Mouse (Mus musculus): ENCODE measurements at regions not wholly inside any gene's neighbourhood (a gene's known extent, or its start where the extent isn't known, plus 50 kb on each side); places are given as distances from the start of the nearest gene placed in this dataset.

DNA sequence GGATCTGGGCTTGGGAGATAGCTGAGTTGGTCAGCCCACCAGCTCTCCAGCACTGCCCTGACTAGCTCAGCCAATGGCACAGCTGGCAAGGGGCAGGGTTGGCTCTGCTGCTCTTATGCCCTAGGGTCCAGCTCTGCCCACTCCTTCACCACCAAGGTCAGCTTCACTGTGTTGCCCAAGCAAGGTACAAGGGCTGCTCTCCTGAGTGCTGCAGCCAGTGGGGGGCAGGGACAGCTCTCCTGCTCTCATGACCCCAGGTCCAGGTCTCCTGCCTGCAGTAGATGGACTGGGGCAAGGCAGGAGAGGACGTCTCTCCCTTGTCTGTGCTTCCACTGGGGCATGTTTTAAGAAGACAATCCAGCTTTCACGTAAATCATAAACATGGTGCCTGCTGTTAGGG is 80.4 kb upstream of the Spaca7 start:
- H3K36me3 ChIP-seq (ENCODE audit: control insufficient read depth, insufficient read depth, low read length, poor library complexity, severe bottlenecking), result no peaks in the 10 kb centered on the region
- DNase-seq (ENCODE audit: low read depth, low spot score), result no peak

DNA sequence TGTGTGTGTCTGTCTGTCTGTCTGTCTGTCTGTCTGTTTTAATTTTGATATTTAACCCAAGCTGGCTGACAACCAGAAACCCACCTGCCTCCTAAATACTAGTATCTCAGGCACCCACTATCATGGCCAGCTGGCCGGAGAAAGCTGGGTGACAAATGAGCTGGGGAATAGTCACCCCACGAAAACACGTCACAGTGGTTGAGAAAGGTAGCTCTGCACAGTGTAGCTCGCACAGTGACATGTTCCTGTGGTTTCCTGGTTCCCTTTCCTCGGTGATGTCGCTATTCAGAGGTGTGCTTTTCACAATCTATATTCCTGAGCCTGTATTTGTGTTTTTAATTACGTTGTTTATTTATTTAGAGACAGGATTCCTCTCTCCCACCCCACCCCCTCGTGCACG is 78.3 kb upstream of the Spaca7 start:
- DNase-seq (ENCODE audit: low read depth, low spot score), result no peak
- Histone ChIP-seq H3K36me3 (ENCODE audit: control insufficient read depth, insufficient read depth, low read length, poor library complexity, severe bottlenecking) (no peaks in the 10 kb centered on the region), H3K27me3 (ENCODE audit: control insufficient read depth, insufficient read depth, low read length, poor library complexity, severe bottlenecking) (no peaks in the 10 kb centered on the region)

More for the DNA sequence above, 80.4 kb upstream of the Spaca7 start:
- no peaks in the 10 kb centered on the region for H3K27me3 ChIP-seq (ENCODE audit: control insufficient read depth, insufficient read depth, low read length, poor library complexity, severe bottlenecking)

DNA sequence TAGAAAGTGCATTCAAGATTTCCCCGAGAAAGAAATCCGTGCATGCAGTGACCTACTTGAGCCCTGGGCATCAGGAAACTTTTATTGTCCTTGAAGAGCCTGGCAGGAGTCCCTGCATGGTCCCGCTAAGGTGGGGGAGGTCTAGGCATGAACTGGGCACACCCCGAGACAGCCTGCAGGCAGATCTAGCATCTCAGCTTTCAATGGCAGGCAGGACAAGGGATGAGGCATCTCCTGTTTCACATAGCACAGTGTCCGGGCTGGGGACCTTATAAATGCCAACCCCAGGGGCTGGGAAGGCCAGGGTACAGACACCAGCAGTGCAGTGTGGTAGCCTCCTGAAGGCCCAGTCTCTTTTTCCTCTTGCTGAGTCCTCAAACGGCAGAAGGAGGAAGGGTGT is 75.4 kb upstream of the Spaca7 start:
- no peaks in the 10 kb centered on the region for H3K27me3 ChIP-seq (ENCODE audit: control insufficient read depth, insufficient read depth, low read length, poor library complexity, severe bottlenecking)
- no peak for DNase-seq (ENCODE audit: low read depth, low spot score)
- H3K36me3 ChIP-seq (ENCODE audit: control insufficient read depth, insufficient read depth, low read length, poor library complexity, severe bottlenecking), result no peaks in the 10 kb centered on the region

DNA sequence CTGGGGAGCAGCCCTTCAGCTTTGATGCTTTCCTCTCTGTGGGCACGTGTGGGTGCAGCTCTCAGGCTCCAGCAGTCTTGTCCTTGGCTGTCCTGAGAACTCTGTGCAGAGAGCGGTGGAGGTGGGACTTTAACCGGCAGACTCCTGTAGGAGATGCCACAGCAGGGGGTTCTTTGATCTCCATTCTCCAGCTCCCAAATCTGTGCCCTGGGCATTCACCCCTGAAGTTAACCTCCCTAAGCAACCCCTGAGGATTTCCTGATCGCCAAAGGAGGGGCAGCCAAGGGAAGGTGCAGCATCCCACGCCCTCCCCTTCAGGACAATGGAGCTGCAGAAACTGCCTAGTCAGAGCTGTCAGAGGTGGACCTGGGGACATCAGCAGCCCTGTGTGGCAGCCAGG is 73.2 kb upstream of the Spaca7 start:
- no peaks in the 10 kb centered on the region for H3K27me3 ChIP-seq (ENCODE audit: control insufficient read depth, insufficient read depth, low read length, poor library complexity, severe bottlenecking)
- DNase-seq (ENCODE audit: low read depth, low spot score), result no peak
- no peaks in the 10 kb centered on the region for H3K36me3 ChIP-seq (ENCODE audit: control insufficient read depth, insufficient read depth, low read length, poor library complexity, severe bottlenecking)

DNA sequence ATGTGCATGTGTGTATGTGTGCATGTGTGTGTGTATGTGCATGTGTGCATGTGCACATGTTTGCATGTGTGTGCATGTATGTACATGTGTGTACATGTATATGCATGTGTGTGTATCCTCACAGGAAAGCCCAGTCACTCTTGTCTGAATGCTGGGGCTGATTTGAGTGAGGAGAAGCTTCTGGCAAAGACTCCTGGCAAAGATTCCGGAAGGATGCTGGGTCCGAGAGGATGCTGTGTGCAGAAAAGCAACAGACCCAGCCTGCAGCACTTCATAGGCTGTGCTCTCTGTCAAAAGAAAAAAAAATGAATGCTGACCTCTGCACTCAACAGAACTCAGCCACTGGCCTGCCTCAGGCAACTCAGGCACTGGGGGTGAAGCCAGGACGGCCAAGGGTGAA is 72.5 kb upstream of the Spaca7 start:
- DNase-seq (ENCODE audit: low read depth, low spot score), result no peak
- no peaks in the 10 kb centered on the region for H3K27me3 ChIP-seq (ENCODE audit: control insufficient read depth, insufficient read depth, low read length, poor library complexity, severe bottlenecking)

DNA sequence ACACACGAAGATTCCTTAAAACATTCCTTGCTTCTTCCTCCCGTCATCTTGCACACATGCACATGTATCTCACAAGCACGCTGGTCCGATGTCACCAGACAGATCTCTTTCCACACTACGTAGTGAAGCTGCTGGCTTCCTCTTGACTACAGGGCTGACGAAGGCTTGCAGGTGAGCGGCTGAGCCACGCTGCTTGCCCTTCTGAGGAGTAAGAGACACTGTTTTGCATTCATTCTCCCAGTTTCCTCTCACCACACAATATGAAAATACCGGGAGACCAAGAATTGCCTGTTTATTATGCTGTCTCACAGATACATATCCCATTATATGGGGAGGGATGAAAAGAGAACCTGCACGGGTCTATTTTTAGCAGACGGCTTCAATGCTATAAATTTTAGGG is 71.0 kb upstream of the Spaca7 start:
- no peaks in the 10 kb centered on the region for H3K27me3 ChIP-seq (ENCODE audit: control insufficient read depth, insufficient read depth, low read length, poor library complexity, severe bottlenecking)
- no peaks in the 10 kb centered on the region for H3K36me3 ChIP-seq (ENCODE audit: control insufficient read depth, insufficient read depth, low read length, poor library complexity, severe bottlenecking)

More for the DNA sequence above, 72.5 kb upstream of the Spaca7 start:
- no peaks in the 10 kb centered on the region for H3K36me3 ChIP-seq (ENCODE audit: control insufficient read depth, insufficient read depth, low read length, poor library complexity, severe bottlenecking)

DNA sequence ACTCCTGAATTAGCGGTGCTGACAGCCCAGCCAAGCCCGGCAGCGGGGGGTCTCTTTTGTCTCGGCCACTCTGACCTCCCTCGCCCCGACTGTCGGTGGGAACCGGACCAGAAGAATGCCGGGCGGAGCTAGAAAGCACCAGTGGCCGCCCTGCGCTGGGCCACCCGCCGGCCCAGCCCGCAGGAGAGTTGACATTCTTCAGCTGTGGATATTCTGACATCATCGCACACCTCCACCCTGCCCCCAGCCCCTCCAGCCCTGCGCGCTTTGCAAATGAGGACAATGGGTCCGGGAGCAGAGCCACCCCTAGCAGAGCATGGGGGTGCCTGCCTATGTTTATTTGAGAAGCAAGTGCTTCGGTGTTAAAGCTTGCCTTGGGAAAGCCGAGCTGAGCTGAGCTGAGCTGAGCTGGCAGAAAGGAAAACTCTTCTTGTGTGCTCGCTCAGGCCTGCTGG is 70.5 kb upstream of the Spaca7 start:
- Histone ChIP-seq H3K27me3 (ENCODE audit: control insufficient read depth, insufficient read depth, low read length, poor library complexity, severe bottlenecking) (no peaks in the 10 kb centered on the region), H3K36me3 (ENCODE audit: control insufficient read depth, insufficient read depth, low read length, poor library complexity, severe bottlenecking) (no peaks in the 10 kb centered on the region)
- DNase-seq (ENCODE audit: low read depth, low spot score), result no peak

More for the DNA sequence above, 71.0 kb upstream of the Spaca7 start:
- DNase-seq (ENCODE audit: low read depth, low spot score), result no peak

DNA sequence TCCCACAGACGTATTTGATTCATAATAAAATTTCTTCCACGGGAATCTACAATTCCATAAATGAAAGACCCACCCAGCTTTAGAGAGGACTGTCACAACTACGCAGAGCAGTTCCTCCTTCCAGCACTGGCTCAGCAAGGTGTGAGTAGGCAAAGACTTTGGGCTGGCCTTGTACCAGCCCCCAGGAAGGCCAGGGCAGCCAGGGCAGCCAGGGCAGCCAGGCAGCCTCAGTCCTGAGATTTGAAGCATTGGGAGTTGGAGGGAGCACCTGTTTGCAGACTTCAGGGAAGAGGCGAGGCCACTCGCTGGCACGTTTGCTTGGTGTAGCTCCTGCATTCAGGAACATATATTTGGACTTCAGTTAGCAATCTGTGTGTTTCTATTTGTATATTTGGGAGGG is 70.0 kb upstream of the Spaca7 start:
- DNase-seq (ENCODE audit: low read depth, low spot score), result no peak
- Histone ChIP-seq H3K27me3 (ENCODE audit: control insufficient read depth, insufficient read depth, low read length, poor library complexity, severe bottlenecking) (no peaks in the 10 kb centered on the region), H3K36me3 (ENCODE audit: control insufficient read depth, insufficient read depth, low read length, poor library complexity, severe bottlenecking) (no peaks in the 10 kb centered on the region)

DNA sequence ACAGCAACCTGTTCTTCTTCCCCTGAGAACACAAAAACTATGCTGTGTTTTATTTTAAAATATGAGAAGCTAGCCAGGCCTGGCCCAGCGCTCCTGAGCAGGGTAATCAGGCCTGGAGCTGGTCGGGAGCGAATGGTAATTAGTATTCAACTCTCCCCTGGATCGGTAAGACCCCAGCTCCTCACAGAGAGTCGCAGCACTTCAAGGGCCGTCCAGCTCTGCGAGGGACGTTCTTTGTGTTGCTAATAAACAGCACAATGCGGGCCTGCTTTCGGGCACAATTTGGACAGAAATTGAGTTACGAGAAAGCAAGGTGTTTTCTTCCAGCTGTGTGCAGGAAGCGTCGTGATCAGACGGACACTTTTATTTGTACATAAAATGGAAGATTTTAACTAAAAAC is 69.5 kb upstream of the Spaca7 start:
- Histone ChIP-seq H3K36me3 (ENCODE audit: control insufficient read depth, insufficient read depth, low read length, poor library complexity, severe bottlenecking) (no peaks in the 10 kb centered on the region), H3K27me3 (ENCODE audit: control insufficient read depth, insufficient read depth, low read length, poor library complexity, severe bottlenecking) (no peaks in the 10 kb centered on the region)
- DNase-seq (ENCODE audit: low read depth, low spot score), result no peak

DNA sequence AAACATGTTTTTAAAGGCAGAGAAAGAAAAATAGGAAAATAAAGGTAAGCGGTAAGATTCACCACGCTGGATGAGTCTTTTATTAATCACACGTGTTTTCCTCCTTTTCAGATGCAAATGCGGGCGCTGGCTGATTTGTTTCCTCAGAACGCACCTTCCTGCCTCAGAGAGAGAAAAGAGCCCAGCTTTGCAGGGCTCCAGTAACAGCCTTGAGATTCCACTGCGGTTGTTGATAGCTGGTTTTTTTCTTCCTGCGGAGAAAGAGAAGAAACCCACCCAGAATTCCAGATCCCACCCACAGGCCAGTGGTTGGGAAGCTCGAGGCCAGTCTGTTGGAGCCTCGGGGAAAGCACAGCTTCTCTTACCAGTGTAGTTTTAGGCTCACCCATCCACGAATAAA is 68.6 kb upstream of the Spaca7 start:
- DNase-seq (ENCODE audit: low read depth, low spot score), result no peak
- no peaks in the 10 kb centered on the region for H3K27me3 ChIP-seq (ENCODE audit: control insufficient read depth, insufficient read depth, low read length, poor library complexity, severe bottlenecking)
- H3K36me3 ChIP-seq (ENCODE audit: control insufficient read depth, insufficient read depth, low read length, poor library complexity, severe bottlenecking), result no peaks in the 10 kb centered on the region

DNA sequence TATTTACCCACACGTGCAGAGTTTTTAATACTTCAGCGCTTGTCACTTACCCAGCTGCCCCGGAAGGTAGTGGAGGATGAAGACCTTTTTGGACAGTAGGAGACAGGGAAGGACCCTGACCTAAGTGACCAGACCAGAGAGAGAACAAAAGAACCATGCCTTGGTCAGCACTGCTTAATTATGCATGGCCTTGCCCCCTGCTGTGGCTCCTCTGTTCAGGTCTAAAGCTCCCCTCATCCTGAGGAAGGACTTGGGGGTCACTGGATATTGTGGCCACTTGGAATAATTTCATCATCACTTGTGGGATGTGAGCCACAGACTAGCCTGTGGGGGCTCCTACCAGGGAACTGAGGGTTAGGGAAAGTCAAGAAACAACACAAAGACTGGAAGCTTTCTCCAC is 68.1 kb upstream of the Spaca7 start:
- no peak for DNase-seq (ENCODE audit: low read depth, low spot score)
- Histone ChIP-seq H3K27me3 (ENCODE audit: control insufficient read depth, insufficient read depth, low read length, poor library complexity, severe bottlenecking) (no peaks in the 10 kb centered on the region), H3K36me3 (ENCODE audit: control insufficient read depth, insufficient read depth, low read length, poor library complexity, severe bottlenecking) (no peaks in the 10 kb centered on the region)

DNA sequence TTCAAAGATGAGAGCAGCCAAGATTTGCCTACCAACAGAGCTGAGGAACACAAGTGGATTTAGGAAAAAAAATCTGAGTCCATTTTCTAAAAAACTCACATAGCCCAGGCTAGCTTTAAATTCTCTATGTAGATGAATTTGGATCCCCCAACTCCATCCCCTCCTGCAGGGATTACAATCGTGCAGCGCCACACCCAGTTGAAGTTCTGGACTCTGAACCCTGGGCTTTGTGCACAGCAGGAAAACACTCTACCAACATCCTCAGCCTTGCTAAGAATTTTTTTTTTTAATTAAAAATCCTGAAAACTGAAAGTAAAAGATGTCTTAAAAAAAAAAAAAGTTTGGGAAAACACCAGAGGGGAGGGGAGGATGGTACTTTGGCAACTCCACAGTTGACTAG is 62.6 kb upstream of the Spaca7 start:
- Histone ChIP-seq H3K36me3 (ENCODE audit: control insufficient read depth, insufficient read depth, low read length, poor library complexity, severe bottlenecking) (no peaks in the 10 kb centered on the region), H3K27me3 (ENCODE audit: control insufficient read depth, insufficient read depth, low read length, poor library complexity, severe bottlenecking) (no peaks in the 10 kb centered on the region)
- no peak for DNase-seq (ENCODE audit: low read depth, low spot score)

DNA sequence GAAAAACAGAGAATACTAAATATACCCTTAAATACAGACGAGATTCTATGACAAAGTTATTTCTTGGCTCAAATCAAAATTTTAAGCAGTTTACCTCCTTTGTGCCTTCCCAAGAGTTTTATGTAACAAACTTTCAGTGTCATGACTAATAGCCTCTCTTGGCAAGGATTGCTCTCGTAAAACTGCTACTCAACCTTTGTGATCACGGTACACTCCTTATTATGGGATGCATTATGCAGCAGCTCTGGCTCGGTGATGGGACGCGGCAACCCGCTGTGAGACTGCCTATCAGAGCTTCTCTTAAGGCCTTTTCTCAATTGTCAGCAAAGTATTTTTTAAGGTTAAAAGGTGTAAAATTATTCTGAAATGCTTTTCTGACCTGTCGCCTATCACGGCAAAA is 59.8 kb upstream of the Spaca7 start:
- Histone ChIP-seq H3K27me3 (ENCODE audit: control insufficient read depth, insufficient read depth, low read length, poor library complexity, severe bottlenecking) (no peaks in the 10 kb centered on the region), H3K36me3 (ENCODE audit: control insufficient read depth, insufficient read depth, low read length, poor library complexity, severe bottlenecking) (no peaks in the 10 kb centered on the region)
- DNase-seq (ENCODE audit: low read depth, low spot score), result no peak

DNA sequence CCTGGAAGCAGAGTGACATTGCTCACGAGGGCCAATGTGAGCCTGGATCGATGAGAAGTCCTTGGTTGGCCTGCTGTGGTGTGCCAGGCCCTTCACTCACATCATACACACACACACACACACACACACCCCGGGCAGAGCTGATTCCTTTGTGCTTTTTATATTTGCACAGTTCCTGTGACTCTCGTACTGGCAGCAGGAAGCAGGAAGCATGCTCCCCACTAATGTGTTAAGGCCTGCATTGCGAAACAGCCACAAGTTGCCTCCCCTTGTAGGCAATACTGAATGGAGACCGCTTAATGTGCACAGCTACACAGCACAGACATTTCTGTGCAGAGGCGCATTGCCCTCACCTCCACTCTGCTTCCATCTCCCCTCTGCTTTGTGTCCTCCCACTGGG is 58.7 kb upstream of the Spaca7 start:
- DNase-seq (ENCODE audit: low read depth, low spot score), result no peak
- Histone ChIP-seq H3K27me3 (ENCODE audit: control insufficient read depth, insufficient read depth, low read length, poor library complexity, severe bottlenecking) (no peaks in the 10 kb centered on the region), H3K36me3 (ENCODE audit: control insufficient read depth, insufficient read depth, low read length, poor library complexity, severe bottlenecking) (no peaks in the 10 kb centered on the region)

DNA sequence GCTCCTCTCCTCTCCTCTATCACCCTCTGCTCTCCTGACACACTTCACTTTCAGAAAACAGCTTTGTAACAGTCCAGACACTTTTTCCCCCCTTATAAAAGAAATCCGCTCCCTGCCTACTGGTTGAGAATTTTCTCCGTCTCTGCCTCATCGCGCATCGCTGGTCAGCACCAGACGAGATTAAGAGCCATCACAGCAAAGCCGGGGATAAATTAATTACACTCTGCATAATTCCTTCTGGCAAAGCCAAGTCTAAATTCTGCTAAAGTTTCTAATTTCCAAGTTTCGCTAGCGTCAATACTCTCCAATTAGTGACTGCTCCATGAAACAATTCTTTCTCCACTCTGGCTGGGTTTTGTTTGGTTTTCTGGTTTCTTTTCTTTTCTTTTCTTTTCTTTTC is 51.2 kb upstream of the Spaca7 start:
- Histone ChIP-seq H3K27me3 (ENCODE audit: control insufficient read depth, insufficient read depth, low read length, poor library complexity, severe bottlenecking) (no peaks in the 10 kb centered on the region), H3K36me3 (ENCODE audit: control insufficient read depth, insufficient read depth, low read length, poor library complexity, severe bottlenecking) (no peaks in the 10 kb centered on the region)
- no peak for DNase-seq (ENCODE audit: low read depth, low spot score)
